Mouse (Mus musculus): Measurements from ENCODE around the gene Cdk13. TPM values are rescaled to one million over a fixed set of nuclear protein-coding genes. Genes with fewer than 3 reads are reported as not detected.
A peak's percentile ranks its signal among the peaks of the same experiment; 100 is the strongest.

The Cdk13 gene
- total RNA-seq (2021) = 10 to 100 TPM; 52.6 to 57.5 TPM
- long read RNA-seq, full-length matches to known transcripts = 3 of 14 reads
- long read RNA-seq, partial matches to known transcripts = 0 of 14 reads
- long read RNA-seq, other reads (novel, unspliced or antisense) = 11 of 14 reads

DNA sequence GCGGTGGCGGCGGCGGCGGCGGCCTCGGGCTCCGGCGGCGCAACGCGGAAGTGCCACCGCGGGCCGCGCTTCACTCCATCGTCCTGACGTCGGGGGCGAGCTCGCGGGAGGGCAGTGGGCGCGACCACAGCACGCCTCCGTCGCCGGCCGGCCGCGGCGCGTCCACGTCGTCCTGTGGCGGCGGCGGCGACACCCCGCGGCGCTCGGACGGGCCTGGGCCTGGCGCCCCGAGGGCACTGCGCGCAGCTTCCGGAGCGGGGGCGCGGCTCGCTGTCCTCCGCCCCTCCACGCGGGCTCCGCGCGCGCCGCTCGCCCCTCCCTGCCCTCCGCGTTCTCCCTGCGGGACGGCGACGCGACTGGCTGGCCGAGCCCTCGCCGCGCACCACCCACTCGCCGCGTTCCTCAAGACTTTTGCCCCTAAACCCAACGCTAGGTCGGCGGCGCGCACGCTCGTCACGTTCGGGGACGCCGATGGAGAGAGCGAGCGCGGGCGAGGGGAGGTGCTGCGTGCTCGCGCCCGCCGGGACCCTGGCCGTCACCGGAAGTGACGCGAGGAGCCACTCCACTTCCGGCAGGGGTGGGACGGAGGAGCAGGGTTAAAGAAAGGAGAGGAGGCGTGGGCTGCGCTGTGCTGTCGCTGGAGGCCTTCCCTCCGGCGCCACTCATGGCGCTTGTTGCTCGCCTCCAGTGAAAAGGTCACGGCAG lies at the start of gene Cdk13:
Cdk13 (minus strand) TSS at position 189 of the 705 bp plus-strand sequence.
- peak; percentile 98 to 99 for DNase-seq (ENCODE audit: low spot score in 2 of 2)

DNA sequence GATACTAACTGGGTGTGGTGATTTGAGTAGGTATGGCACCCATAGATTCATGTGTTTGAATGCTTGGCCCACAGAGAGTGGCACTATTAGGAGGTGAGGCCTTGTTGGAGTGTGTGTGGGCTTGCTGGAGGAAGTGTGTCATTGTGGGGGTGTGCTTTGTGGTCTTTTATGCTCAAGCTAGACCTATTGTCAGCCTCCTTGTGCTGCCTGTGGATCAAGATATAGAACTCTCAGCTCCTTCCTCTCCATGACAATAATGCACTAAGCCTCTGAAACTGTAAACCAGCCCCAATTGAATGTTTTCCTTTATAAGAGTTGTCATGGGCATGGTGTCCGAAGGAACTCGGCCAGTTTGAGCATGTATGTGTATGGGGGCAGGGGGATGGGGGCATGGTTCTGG lies 38.4 kb upstream of the Cdk13 start:
- no peak for DNase-seq (ENCODE audit: low spot score in 2 of 2)

DNA sequence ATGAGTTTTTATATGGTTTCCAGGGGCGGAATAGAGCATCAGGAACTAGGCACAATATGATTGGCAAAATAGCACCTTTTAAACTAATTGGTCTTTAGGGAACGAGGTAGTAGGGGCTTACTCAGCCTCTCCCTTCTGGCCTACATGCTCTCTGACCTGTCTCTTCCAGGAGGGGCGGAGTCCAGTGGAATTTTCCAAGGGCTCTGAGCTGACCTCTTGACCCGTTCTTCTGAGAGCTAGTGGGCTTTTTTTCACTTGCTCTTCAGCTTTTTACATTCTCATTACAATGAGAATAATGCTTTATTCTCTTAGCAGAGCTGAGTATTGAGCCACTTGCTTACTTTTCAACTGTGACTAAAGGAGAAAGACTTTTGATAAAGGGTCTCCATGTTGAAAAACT lies 37.9 kb upstream of the Cdk13 start:
- no peak for DNase-seq (ENCODE audit: low spot score in 2 of 2)

DNA sequence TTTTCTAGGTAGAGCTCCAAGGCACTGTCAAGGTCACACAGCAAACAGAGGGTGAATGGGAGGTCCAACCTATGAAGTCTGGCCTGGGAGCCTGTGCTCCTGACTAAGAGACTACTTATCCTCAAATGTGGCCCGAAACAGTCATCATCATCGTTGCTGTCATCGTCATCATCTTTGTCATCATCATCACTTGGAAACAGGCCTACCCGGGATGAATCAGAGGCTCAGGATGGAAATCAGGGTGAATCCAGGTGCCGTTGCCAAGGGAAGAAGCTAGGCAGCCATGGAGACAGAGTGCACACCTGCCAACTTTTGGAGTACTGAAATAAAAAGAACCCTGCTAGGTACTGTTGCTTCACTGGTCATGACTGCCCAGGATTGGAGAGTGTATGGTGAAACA lies 34.2 kb upstream of the Cdk13 start:
- DNase-seq (ENCODE audit: low spot score in 2 of 2) = no peak

DNA sequence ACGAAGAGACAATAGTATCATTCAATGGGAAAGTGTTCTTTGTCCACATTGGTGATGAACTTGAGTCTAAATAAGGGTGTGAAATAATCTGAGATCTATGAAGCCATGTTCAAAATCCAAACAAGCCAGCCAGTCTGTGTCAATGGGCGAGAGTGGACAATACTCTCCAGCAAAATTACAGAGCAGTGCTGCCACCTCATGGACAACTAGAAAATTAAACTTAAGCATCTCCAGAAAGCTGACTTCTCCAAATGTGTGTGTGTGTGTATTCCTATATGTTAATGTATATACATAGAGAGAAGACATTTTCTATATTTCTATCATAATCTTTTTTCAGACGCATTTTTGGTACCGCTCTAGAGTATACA lies 33.6 kb upstream of the Cdk13 start:
- DNase-seq (ENCODE audit: low spot score in 2 of 2) = peak; percentile 66 to 71

DNA sequence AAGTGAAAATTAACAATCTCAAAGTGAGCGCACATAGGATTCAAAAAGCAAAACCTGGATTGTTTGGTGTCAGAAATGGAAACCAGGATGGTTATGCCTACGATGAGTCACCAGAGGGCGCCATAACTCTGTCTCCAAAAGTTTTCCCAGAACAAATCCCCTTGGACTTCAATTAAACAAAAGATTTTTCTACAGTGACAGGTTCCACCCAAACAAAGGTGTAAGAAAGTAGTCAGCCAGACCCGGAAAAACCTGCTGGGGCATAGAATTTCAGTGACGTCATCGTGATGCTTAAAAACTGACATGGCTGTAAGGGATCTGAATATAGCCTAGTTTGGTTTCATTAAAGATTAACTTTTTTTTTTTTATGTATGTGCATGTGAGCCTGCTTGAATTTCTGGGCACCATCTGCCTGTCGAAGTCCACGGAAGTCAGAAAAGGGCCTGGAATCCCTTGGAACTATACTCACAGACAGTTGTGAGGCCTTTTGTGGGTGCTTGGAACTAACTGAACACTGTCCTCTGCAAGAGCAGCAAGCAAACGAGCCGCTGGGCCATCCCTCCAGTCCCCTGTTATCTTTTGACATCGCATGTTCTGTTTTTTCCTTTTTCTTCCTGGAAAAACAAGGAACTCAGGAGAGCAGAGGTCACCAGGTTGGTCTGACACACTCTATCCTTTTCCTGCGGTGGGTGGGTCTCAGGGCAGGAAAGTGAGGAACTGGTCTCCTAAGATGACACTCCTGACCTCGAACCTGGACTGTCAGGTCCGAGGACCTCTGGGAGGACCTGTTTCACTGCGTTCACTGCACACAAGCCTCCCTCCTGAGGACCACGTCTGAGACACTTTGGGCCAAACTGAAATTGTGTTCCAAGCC lies 33.0 kb upstream of the Cdk13 start:
- peak; percentile 45 to 67 for DNase-seq (ENCODE audit: low spot score in 2 of 2)

DNA sequence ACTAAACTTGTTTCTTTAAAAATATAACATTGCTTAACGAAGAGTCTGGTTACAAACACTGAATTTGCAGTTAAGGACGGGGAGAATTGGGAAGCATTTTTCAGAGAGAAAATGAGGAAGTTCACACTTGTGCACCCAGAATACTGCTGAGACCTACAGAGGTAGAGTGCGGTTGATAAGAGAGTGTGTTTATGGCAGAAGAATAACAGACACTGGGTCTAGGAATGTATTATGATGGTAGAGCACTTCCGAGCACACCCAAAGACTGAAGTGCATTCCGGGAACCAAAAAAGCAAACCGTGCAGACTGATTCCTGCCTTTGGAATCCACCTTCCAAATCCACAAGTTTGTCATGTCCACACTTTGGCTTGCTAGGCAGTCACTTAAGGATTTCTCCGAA lies 31.9 kb upstream of the Cdk13 start:
- DNase-seq (ENCODE audit: low spot score in 2 of 2) = no peak

DNA sequence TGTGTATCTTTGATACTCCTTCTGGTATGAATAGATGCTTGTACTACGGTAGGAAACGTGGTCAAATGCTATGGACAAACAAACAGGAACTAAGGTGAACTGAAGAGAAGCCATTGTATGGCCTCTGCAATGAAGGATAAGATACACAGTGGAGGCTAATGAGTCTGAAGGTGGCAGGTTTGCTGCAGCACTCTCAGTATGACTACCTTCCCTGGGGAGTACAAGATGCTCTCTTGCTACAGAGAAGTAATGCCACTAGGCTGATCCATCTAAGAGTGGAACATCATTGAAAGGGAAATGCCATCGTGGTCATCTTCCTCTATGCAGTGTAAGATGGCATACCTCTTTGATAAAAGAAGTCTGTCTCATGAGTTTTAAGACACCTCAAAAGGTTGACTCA lies 28.0 kb upstream of the Cdk13 start:
- DNase-seq (ENCODE audit: low spot score in 2 of 2) = no peak

DNA sequence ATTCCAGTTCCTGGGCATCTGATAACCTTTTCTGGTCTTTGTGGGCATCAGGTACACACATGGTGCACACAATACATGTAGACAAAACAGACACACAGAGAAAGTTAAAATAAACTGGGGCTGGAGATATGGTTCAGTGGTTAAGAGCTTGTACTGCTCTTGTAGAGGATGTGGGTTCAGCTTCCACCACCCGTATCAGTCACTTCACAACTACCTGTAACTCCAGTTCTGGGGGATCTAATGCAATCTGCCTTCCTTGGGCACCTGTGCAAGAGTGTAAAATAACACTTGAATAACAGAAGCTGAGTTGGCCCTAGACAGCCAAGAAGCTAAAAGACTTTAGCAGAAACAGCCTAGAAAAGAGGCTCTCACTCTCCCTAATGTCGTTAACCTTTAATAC lies 12.3 kb upstream of the Cdk13 start:
- DNase-seq (ENCODE audit: low spot score in 2 of 2) = no peak

DNA sequence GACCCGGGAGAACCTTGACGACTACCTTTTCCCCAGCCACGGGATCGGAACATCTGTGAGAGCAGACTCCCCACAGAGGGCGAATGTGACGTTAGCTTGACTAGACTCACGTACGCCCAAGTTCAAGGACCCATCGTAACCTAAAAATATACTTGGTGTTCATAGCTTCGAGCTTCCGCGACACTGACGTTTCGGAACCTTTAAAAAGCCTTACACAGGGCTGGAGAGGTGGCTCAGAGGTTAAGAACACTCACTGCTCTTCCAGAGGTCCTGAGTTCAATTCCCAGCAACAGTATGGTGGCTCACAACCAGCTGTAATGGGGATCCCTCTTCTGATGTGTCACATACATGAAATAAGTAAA lies 698 bp upstream of the Cdk13 start:
- DNase-seq (ENCODE audit: low spot score in 2 of 2) = no peak

DNA sequence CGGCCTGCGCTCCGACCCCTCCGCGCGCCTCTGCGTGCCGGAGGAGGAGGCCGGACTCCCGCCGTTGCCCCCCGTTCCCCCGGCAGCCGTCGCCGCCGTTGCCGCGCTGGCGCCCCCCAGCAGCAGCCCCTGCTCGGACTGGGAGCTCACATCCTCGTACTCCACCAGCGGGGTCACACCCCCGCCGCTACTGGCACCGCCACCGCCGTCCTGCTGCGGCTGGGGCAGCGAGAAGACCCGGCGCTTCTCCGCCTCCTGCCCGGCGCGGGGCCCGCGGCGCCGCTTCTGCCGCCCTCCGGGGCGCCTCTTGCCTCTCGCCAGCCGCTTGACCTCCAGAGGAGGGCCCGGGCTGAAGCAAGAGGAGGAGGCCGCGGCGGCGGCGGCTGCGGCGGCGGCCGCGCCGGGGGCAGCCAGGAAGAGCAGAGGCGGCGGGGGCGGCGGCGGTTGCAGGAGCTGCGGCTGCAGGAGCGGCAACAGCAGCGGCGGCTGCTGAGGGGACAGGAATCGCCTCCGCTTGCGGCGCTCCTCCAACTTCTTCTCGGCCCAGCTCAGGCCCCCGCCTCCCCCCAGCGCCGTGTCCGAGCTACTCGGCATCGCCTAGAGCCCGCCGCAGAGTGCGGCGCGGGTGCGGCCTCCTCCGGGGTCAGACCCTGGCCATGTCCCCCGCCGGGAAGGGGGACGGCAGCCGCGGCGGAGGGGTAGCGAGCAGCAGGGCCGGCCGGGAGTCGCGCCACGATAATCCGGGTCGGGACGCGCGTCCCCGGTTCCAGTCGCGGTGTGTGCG lies 647 bp downstream of the Cdk13 start:
- DNase-seq (ENCODE audit: low spot score in 2 of 2) = peak; percentile 59 to 65

DNA sequence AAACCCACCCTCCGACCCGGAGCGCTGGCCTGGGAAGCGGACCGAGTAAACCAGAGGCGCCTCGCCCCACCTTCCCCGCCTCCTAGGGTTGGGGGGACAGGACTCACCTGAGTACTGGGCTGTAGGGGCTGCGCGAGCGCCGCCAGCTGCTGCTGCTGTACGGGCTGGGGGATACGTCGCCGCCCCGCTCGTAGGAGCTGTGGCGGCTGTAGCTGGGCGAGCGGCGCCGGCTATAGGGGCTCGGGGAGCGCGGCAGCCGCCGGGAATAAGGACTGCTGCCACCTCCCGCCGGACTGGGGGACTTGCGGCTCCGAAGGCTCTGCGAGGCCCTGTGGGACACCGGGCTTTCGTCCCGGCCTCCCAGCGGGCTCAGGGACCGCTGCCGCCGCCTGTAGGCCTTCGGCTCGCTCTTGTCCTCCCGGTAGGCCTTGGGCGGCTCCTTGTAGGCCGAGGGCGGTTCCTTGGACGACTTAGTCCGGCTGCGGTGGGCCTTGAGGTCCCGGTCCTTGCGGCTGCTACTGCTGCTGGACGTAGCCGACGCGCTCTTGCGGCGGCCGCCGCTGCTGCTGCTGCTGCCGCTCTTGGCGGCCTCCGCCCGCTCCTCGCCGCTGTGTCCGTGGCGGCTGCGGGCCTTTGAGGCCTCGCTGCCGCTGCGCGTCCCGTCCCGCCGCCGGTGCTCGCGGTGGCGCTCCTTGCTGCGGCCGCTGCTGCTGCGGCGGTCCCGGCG lies 1.4 kb downstream of the Cdk13 start:
- peak; percentile 77 to 79 for DNase-seq (ENCODE audit: low spot score in 2 of 2)

DNA sequence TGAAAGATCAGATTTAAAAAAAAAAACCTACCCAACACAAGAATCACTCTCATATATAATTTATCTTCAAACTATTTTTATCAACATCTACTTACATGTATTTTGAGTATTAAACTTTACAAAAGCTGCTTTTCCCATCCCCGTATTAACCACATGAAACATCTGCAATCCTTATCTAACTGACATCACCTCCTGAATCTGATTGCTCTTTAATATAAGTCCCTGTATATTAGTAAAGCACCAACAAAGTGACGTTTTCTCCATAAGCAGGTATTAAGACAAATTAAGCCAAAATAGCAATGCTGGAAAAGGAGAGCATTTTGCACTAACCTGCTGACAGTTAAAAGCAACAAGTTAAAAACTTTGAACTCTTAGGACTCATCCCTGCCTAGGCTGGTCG lies 2.0 kb downstream of the Cdk13 start:
- no peak for DNase-seq (ENCODE audit: low spot score in 2 of 2)

DNA sequence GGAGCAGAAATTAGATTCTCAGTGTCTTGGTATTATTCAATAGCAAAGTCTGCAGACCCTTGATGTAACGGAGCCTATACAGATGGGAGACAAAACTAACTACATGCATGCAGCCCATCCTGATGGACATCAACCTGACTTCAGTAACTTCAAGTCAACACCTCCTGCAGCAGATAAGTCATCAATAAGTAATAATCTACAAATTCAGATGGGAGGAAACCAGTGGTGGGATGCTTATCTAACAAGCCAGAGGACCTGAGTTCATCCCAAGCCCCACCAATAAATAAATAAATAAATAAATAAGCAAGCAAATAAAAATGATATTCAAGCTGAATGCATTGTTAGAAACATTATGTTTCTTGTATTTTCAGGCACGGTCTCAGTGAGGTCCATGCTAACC lies 5.2 kb downstream of the Cdk13 start:
- no peak for DNase-seq (ENCODE audit: low spot score in 2 of 2)

DNA sequence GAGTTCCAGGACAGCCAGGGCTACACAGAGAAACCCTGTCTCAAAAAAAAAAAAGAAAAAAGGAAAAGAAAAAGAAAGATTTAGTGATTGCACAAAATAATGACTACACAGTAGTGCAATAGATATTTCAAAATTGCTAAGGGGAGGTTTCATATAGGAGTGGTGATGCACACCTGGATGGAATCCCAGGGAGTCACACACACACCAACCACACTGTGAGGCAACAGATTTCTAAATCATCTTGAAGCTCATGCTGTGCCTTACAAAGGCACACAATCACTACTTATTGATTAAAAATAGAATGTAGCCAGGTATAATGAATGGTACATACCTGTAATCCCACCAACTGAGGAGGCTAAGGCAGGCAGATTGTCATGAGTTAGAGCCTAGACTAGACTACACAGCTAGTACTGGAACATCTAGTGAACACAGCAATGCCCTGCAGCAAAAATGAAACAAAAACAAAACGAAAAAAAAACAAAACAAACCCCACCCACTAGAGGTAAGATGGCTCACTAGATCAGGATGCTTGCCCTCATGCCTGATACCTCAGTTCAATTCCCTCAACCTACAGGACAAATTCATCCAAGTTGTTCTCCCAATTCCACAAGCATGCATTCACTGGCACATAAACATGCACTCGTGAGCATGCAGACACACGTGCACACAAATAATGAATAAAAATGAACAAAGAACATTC lies 9.0 kb downstream of the Cdk13 start:
- DNase-seq (ENCODE audit: low spot score in 2 of 2) = no peak

DNA sequence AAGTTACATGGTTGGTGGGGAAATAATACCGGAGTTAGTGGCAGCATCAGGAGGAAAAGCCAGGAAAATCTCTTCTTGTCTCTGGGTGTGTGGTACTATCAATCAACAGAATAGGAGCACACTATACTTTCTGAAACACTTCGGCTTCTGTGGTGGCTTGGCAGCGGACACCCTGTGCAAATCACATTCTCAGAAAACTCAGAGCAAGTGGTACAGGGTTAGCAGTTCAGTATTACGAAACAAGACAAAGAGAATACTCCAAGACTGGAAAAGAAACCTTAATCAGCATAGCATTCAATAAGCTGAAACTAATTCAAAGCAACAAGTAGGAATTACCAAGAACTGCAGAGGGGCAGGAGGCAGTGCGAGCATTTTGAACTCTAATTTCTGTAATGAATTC lies 21.3 kb downstream of the Cdk13 start:
- no peak for DNase-seq (ENCODE audit: low spot score in 2 of 2)

DNA sequence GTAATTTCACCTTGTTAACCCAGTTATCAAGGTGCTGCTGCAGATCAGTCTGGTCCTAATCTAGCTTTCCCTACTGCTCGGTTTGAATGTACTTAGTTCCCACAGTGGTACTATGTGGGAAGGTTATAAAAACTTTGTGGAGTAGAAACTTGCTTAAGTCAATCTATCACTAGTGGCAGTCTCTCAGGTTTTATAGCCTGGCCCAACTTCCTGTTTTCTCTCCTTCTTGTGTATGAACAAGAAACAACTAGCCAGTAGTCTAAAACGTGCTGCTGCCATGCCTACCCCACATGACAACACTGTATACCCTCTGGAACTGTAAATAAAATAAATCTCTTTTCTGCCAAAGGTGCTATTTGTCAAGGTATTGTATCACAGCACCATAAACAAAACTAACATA lies 25.0 kb downstream of the Cdk13 start:
- no peak for DNase-seq (ENCODE audit: low spot score in 2 of 2)

DNA sequence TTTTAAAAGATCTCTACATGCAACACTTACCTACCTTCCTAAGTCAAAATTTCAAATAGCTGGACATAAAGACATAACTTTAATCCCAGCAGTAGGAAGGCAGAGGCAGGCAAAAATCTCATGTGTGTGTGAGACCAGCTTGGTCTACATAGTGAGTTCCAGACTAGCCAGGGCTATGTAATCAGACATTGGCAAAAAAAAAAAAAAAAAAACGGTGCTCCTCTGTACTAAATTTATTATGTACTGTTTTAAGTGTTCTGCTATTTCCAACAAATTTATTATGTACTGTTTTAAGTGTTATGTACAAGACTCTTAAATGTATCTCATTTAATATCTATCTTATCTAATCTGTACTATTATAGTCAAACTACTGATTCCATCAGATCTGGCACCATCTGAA lies 28.6 kb downstream of the Cdk13 start:
- DNase-seq (ENCODE audit: low spot score in 2 of 2) = no peak

DNA sequence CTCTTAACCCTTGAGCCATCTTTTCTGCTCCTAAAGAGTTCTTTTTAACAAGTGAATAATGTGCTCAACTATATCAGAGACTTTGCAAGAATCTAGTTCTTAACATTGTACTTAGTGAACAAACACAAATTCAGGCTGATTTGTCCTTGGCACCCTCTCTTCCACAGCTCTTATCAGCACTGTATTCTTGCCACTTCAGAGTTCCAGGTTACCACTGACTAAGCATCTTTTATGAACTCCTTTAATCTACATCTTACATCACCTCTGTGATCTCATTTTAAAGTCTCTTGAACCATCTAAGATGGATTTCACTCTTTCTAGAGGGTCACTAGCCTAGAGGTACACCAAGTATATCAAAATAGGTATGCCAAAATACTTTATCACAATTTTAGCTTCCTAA lies 29.5 kb downstream of the Cdk13 start:
- no peak for DNase-seq (ENCODE audit: low spot score in 2 of 2)

DNA sequence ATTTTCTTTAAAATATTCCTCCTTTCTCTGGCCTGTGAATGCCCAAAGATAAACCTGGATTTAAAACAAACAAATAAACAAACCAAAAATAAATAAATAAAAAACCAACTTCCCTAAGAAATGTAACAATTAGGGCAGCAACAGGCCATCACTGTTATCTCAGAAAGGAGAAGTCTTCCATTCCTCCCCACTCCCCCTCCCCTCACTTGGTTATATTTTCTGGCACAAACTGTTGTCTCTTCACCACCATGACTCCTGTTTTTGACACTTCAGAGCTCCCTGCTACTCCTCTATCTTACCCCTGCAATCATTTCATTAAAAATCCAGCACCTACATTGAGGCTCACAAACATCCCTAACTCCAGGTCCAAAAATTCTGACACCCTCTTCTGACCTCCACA lies 31.8 kb downstream of the Cdk13 start:
- no peak for DNase-seq (ENCODE audit: low spot score in 2 of 2)

DNA sequence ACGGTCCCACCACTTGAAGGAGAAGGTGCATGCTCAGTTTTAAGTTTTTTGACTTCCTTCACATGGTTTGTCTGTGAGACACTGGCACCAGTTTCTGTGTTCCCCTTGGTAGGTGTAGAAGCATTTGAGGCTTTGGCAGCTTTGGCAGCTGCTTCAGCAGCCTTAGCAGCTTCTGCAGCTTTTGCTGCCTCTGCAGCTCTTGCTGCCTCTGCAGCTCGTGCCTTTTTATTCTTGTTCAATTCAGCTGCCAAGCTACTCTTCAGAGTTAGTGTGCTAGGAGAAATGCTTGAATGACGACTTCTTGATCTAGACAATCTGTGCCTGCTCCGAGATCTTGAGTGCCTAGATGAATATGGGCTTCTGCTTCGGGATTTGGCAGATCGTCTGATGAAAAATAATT lies 32.3 kb downstream of the Cdk13 start:
- DNase-seq (ENCODE audit: low spot score in 2 of 2) = peak; percentile 8 to 20

Measured in layer of hippocampus, postnatal 10 days (tissue).